Comparison of ENCODE assay signal across 10 mouse cellular contexts in the genomic region with DNA sequence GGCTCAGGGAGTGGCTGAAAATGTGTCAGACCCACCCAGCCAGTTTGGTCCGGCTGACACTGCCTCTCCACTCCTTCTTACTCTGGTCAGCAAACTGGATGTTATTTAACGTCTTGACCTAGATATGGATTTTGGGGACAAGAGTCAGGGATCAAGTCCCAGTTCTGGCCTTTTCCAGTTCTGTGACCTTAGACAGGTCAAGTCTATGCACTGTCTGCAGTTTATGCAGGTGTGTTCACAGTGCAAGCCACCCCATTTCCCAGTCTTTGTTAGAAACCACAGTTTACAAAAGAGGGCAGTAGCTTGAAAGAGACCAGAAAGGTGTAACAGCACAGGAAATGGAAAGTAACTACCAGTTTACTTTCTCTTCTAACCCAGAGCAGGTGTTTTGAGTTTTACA. TPM values are rescaled to one million over a fixed set of nuclear protein-coding genes. Genes with fewer than 3 reads are reported as not detected.
DNase-seq lines count a peak whose midpoint lies in the region; ATAC-seq lines count a peak whose summit lies in the region.
"Had no signal": no experiment of that assay in that cellular context is flagged by ENCODE, and none has a peak within 500 bp of the region (broad histone marks: within the 10 kb centered on the region; RNA-seq: fewer than 3 reads in every experiment).

No protein-coding gene starts in this region.

- H3K27me3 ChIP-seq in embryonic facial prominence, embryonic 13.5 days = no peaks in the 10 kb centered on the region
- no peaks in the 10 kb centered on the region; the same call in 1 of the 2 replicates for H3K27me3 ChIP-seq in embryonic facial prominence, embryonic 10.5 days (replicated peaks; ENCODE audit: low read depth, poor library complexity, severe bottlenecking)
- H3K27me3 ChIP-seq in forebrain, embryonic 15.5 days = no peaks in the 10 kb centered on the region

- intact Hi-C loops in gastrocnemius, postnatal 14 days (cut with DNase I; ENCODE audit: low total_unique reads) = loop anchor here (5.0 kb wide), 1 partner anchor 163 kb away; no protein-coding TSS in a partner anchor

- H3K9me3 ChIP-seq in embryonic facial prominence, embryonic 13.5 days = no peaks in the 10 kb centered on the region
- no peaks in the 10 kb centered on the region for H3K9me3 ChIP-seq in embryonic facial prominence, embryonic 10.5 days
- H3K9me3 ChIP-seq in forebrain, embryonic 15.5 days = no peaks in the 10 kb centered on the region

- 52% methylated on average over 2 of the region's 2 CpGs for WGBS in embryonic facial prominence, embryonic 13.5 days
- 44% methylated on average over 2 of the region's 2 CpGs for WGBS in embryonic facial prominence, embryonic 10.5 days
- 45% methylated on average over 2 of the region's 2 CpGs for WGBS in forebrain, embryonic 15.5 days

- H3K36me3 ChIP-seq in embryonic facial prominence, embryonic 13.5 days = no peaks in the 10 kb centered on the region
- no peaks in the 10 kb centered on the region; the same call in 1 of the 2 replicates for H3K36me3 ChIP-seq in embryonic facial prominence, embryonic 10.5 days (replicated peaks)
- H3K36me3 ChIP-seq in forebrain, embryonic 15.5 days = peaks cover 16% of the 10 kb centered on the region

- H3K4me3 ChIP-seq in embryonic facial prominence, embryonic 13.5 days = no peak overlapping the region
- H3K4me3 ChIP-seq in embryonic facial prominence, embryonic 10.5 days = no peak overlapping the region
- peak overlapping the region; percentile 64 for H3K4me3 ChIP-seq in forebrain, embryonic 15.5 days

- ATAC-seq in embryonic facial prominence, embryonic 13.5 days (ENCODE audit: insufficient number of reproducible peaks, insufficient read depth, low FRiP score, low TSS enrichment, low read depth) = no peak
- ATAC-seq in forebrain, embryonic 15.5 days (replicated peaks) = peak; percentile 11; the same call in 1 of the 2 replicates
- ATAC-seq in megakaryocyte progenitor cell, adult 5-6 weeks (replicated peaks; ENCODE audit: poor library complexity) = no peak

- no peak overlapping the region for H3K9ac ChIP-seq in embryonic facial prominence, embryonic 13.5 days
- H3K9ac ChIP-seq in forebrain, embryonic 15.5 days (replicated peaks) = peak overlapping the region; percentile 69

- H3K27ac ChIP-seq in embryonic facial prominence, embryonic 13.5 days = no peak overlapping the region
- H3K27ac ChIP-seq in embryonic facial prominence, embryonic 10.5 days (replicated peaks) = no peak overlapping the region
- H3K27ac ChIP-seq in forebrain, embryonic 15.5 days (replicated peaks) = peak overlapping the region; percentile 95

- H3K4me2 ChIP-seq in embryonic facial prominence, embryonic 13.5 days = peak overlapping the region; percentile 61
- H3K4me2 ChIP-seq in forebrain, embryonic 15.5 days (replicated peaks) = peak overlapping the region; percentile 37

- H3K4me1 ChIP-seq in embryonic facial prominence, embryonic 13.5 days = peaks cover 31% of the 10 kb centered on the region
- H3K4me1 ChIP-seq in embryonic facial prominence, embryonic 10.5 days = peaks cover 39% of the 10 kb centered on the region
- H3K4me1 ChIP-seq in forebrain, embryonic 15.5 days = peaks cover 42% of the 10 kb centered on the region

- DNase-seq in embryonic facial prominence, embryonic 10.5 days (ENCODE audit: low spot score) = no peak
- DNase-seq in CD4-positive helper T cell, adult 2 months (ENCODE audit: low read depth, low spot score) = peak; percentile 81
- peak; percentile 18 to 33 for DNase-seq in natural killer cell, adult 2 months (ENCODE audit: low spot score in 2 of 2)
- DNase-seq in gastrocnemius, adult 18-20 months (ENCODE audit: low spot score) = no peak
- no peak for DNase-seq in gastrocnemius, postnatal 14 days

RNA-seq across cellular contexts. Expression of a gene that starts 0.5 kb away (rescaled TPM):
- 5.7 and 8.7 TPM in 2 replicates for polyA plus RNA-seq in embryonic facial prominence, embryonic 13.5 days (2015; fragmentation: Nextera tagmentation; extraction: Ambion mirVana)
- polyA plus RNA-seq in embryonic facial prominence, embryonic 10.5 days (2016; fragmentation: Nextera tagmentation; extraction: Ambion mirVana) = 10.1 and 11.3 TPM in 2 replicates
- polyA plus RNA-seq in forebrain, embryonic 15.5 days (2015; fragmentation: Nextera tagmentation; extraction: Ambion mirVana) = 677 and 717 TPM in 2 replicates
- not detected for total RNA-seq in gastrocnemius, adult 18-20 months (2021)
- total RNA-seq in megakaryocyte progenitor cell, adult 5-6 weeks (2015) = 0.10 TPM in 1 of 2 replicates, not detected in the other
- 0.08 and 0.27 TPM in 2 replicates for total RNA-seq in megakaryocyte progenitor cell, adult 5-6 weeks (2017)
- under 1 TPM; 0.40 to 0.68 TPM for total RNA-seq in gastrocnemius, postnatal 14 days (2021)

RNA-seq across cellular contexts. Expression of a gene that starts 34.3 kb away (rescaled TPM):
- 0.10 and 0.12 TPM in 2 replicates for polyA plus RNA-seq in embryonic facial prominence, embryonic 13.5 days (2015; fragmentation: Nextera tagmentation; extraction: Ambion mirVana)
- polyA plus RNA-seq in embryonic facial prominence, embryonic 10.5 days (2016; fragmentation: Nextera tagmentation; extraction: Ambion mirVana) = 0.10 and 0.14 TPM in 2 replicates
- 0.09 and 0.14 TPM in 2 replicates for polyA plus RNA-seq in forebrain, embryonic 15.5 days (2015; fragmentation: Nextera tagmentation; extraction: Ambion mirVana)
- total RNA-seq in gastrocnemius, adult 18-20 months (2021) = not detected
- not detected in 2 replicates for total RNA-seq in megakaryocyte progenitor cell, adult 5-6 weeks (2015)
- not detected in 2 replicates for total RNA-seq in megakaryocyte progenitor cell, adult 5-6 weeks (2017)
- total RNA-seq in gastrocnemius, postnatal 14 days (2021) = not detected
- total RNA-seq: gastrocnemius, postnatal 36 days had no signal
- polyA plus RNA-seq: neural tube, embryonic 11.5 days had no signal

Comparison
In these comparisons a context has a peak if more than half of its experiments do, and no peak if none do; other contexts are left out.
1. DNase-seq: peak in CD4-positive helper T cell, adult 2 months (single experiment) and natural killer cell, adult 2 months (2 of 2); none in embryonic facial prominence, embryonic 10.5 days (single experiment), gastrocnemius, adult 18-20 months (single experiment) and gastrocnemius, postnatal 14 days (single experiment).